Mouse (Mus musculus): ENCODE results near the gene Tkt.

DNA sequence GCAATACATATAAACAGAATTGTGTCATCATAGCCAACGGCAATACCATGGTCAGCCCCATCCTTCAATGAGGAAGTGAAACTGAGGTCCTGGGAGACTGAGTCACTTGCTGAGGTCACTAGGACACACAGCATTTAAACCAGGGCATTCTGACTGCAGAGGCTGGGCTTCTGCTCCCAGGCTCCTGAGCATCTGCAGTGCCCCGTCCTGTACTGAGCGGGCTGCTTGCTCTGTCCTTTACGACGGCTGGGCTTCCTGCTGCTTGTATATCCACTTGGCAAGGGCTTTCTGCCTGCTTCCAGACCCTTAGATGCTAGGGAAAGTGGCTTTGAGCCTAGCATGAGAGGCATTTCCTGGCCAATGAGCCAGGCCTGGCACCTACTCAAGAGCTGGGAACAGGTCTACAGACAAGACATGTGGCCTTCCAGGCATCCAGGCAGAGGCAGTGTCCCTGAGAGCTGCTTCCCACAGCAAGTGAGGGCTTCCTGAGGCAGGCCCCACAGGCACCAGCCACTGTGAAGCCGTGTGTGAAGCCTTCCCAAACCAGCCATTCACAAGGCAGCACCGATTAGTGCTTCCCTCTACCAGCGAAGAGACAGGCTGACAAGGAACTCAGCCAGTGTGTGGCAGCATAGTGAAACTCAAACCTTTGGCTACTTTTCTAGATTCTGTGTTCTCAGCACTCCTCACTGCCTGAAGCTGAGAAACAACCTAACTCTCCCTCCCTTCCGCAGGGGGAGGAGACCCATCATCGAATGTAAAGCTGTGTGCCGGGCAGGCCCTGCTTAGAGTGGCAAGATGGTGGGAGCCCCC, 45.3 kb downstream of the Tkt start:
- TF ChIP-seq POLR2AphosphoS2 (IDR thresholded peaks at IDR 0.05; ENCODE audit: insufficient read length, low read depth) (peak; percentile 5), TCF12 (IDR thresholded peaks at IDR 0.05; ENCODE audit: insufficient read depth, poor library complexity, severe bottlenecking) (no peak), TCF3 (IDR thresholded peaks at IDR 0.05; ENCODE audit: insufficient read length, low read depth) (no peak), POLR2A (IDR thresholded peaks at IDR 0.05; ENCODE audit: insufficient read length, low read depth) (no peak), REST (IDR thresholded peaks at IDR 0.05; ENCODE audit: insufficient read depth, insufficient read length) (no peak), E2F4 (IDR thresholded peaks at IDR 0.05; ENCODE audit: insufficient read depth) (no peak), MAX (IDR thresholded peaks at IDR 0.05; ENCODE audit: low read depth) (no peak)
